Mouse (Mus musculus) cortical plate, adult 2 months (tissue): ENCODE measurements around the gene Ppargc1a.

Experiments
- CTCF ChIP-seq: fragments of 200-500 bp; IDR thresholded peaks from 2 replicates; pipeline ENCODE4 v1.5.1; 2011; ENCODE audit warnings: mild to moderate bottlenecking, control low read depth, low read length; ENCODE audit not compliant: insufficient read depth; ENCODE audit errors: extremely low read depth
- POLR2A ChIP-seq: fragments of 200-500 bp; IDR thresholded peaks from 2 replicates; pipeline ENCODE4 v1.6.1; 2011; ENCODE audit warnings: mild to moderate bottlenecking, low read length, control low read depth; ENCODE audit not compliant: insufficient read depth; ENCODE audit errors: extremely low read depth

GRCm38 (mm10) chr5:51612049-51612448, 44.5 kb upstream of the Ppargc1a start:
- TF ChIP-seq CTCF (no peak), POLR2A (no peak)
